Mouse (Mus musculus) CH12.LX (cell line): ENCODE data around the gene Alcam. TPM values are rescaled to one million over a fixed set of nuclear protein-coding genes. Genes with fewer than 3 reads are reported as not detected.

Experiments used
- DNase-seq: peaks from one replicate; pipeline ENCODE4 v3.0.0-alpha.2; 2013; ENCODE audit errors: extremely low read depth
- H3K27ac ChIP-seq: 2 replicates; pipeline ENCODE4 v1.5.1; 2012; ENCODE audit warnings: low read depth, mild to moderate bottlenecking, control low read depth, moderate library complexity; ENCODE audit not compliant: insufficient read depth
- H3K27me3 ChIP-seq: replicated peaks from 2 replicates; pipeline ENCODE3; 2012; ENCODE audit warnings: inconsistent platforms
- H3K36me3 ChIP-seq, 2 experiments: replicated peaks in 1 of 2; 2 replicates each; pipeline versions ENCODE3 to v1.6.1; 2012; ENCODE audit warnings: inconsistent platforms in 1 of 2, low read length in 1 of 2, mild to moderate bottlenecking in 1 of 2, mixed read lengths in 1 of 2, moderate library complexity in 1 of 2; ENCODE audit not compliant: control insufficient read depth in 1 of 2, insufficient read depth in 1 of 2
- H3K4me1 ChIP-seq, 2 experiments: 2 replicates each; pipeline ENCODE4 v1.6.1; 2012; ENCODE audit warnings: inconsistent platforms in 1 of 2, moderate library complexity in 1 of 2; ENCODE audit not compliant: insufficient read depth in 2 of 2, control insufficient read depth in 1 of 2
- H3K4me2 ChIP-seq: 2 replicates; pipeline ENCODE4 v1.6.1; 2012; ENCODE audit warnings: low read depth, mild to moderate bottlenecking, control low read depth; ENCODE audit not compliant: poor library complexity, insufficient read depth, severe bottlenecking
- H3K4me3 ChIP-seq, 3 experiments: fragments of 150-350 bp in 1 of 3; sonication (generic) in 1 of 3; replicated peaks in 1 of 3; 2 replicates each; pipeline versions ENCODE3 to v1.5.1; 2011 to 2012; ENCODE audit warnings: low read depth in 2 of 3, low read length in 2 of 3, mild to moderate bottlenecking in 2 of 3, moderate library complexity in 2 of 3, control low read depth in 1 of 3, improper control_type of control experiment in 1 of 3, inconsistent platforms in 1 of 3, mixed read lengths in 1 of 3; ENCODE audit not compliant: poor library complexity in 1 of 3
- H3K79me2 ChIP-seq: replicated peaks from 2 replicates; pipeline ENCODE4 v1.6.1; 2012; ENCODE audit warnings: mild to moderate bottlenecking, moderate library complexity; ENCODE audit not compliant: control insufficient read depth, poor library complexity, insufficient read depth, severe bottlenecking; ENCODE audit errors: extremely low read depth
- H3K9ac ChIP-seq: 2 replicates; pipeline ENCODE4 v1.6.1; 2012; ENCODE audit warnings: low read depth, mild to moderate bottlenecking, control low read depth, moderate library complexity; ENCODE audit not compliant: insufficient read depth
- H3K9me3 ChIP-seq: replicated peaks from 2 replicates; pipeline ENCODE3; 2012; ENCODE audit warnings: low read length, inconsistent platforms, mixed read lengths
- CHD1 ChIP-seq: IDR thresholded peaks from 2 replicates; pipeline ENCODE4 v1.6.1; 2012; ENCODE audit warnings: low read depth, low read length, improper control_type of control experiment, inconsistent platforms
- CHD2 ChIP-seq: IDR thresholded peaks from 2 replicates; pipeline ENCODE4 v1.6.1; 2011; ENCODE audit warnings: low read length, improper control_type of control experiment
- CTCF ChIP-seq, 2 experiments: IDR thresholded peaks in 1 of 2; conservative IDR thresholded peaks in 1 of 2; 2 replicates each; pipeline ENCODE4 v1.5.1; 2011 to 2012; ENCODE audit warnings: low read depth in 2 of 2, low read length in 2 of 2, improper control_type of control experiment in 1 of 2, inconsistent platforms in 1 of 2, mild to moderate bottlenecking in 1 of 2, moderate library complexity in 1 of 2
- E2F4 ChIP-seq: IDR thresholded peaks from 2 replicates; pipeline ENCODE4 v1.6.1; 2011; ENCODE audit warnings: low read depth, low read length, improper control_type of control experiment; ENCODE audit not compliant: insufficient replicate concordance
- ELF1 ChIP-seq: IDR thresholded peaks from 2 replicates; pipeline ENCODE4 v1.6.1; 2014; ENCODE audit warnings: low read depth, mild to moderate bottlenecking, inconsistent platforms, low read length, improper control_type of control experiment
- EP300 ChIP-seq: IDR thresholded peaks from 2 replicates; pipeline ENCODE4 v1.6.1; 2011; ENCODE audit warnings: low read length, improper control_type of control experiment
- ETS1 ChIP-seq: conservative IDR thresholded peaks from 2 replicates; pipeline ENCODE4 v1.6.1; 2012; ENCODE audit warnings: low read depth, mild to moderate bottlenecking, inconsistent platforms, low read length, improper control_type of control experiment, moderate library complexity
- GABPA ChIP-seq: IDR thresholded peaks from 2 replicates; pipeline ENCODE4 v1.6.1; 2012; ENCODE audit warnings: low read depth, low read length, improper control_type of control experiment, inconsistent platforms; ENCODE audit not compliant: insufficient replicate concordance
- JUN ChIP-seq: IDR thresholded peaks from 2 replicates; pipeline ENCODE4 v1.6.1; 2011; ENCODE audit warnings: low read depth, mild to moderate bottlenecking, low read length, improper control_type of control experiment, moderate library complexity; ENCODE audit not compliant: insufficient read depth
- JUND ChIP-seq: conservative IDR thresholded peaks from 2 replicates; pipeline ENCODE4 v1.6.1; 2011; ENCODE audit warnings: low read depth, low read length, improper control_type of control experiment
- MAFK ChIP-seq: IDR thresholded peaks from 2 replicates; pipeline ENCODE4 v1.6.1; 2011; ENCODE audit warnings: low read length, improper control_type of control experiment; ENCODE audit not compliant: insufficient replicate concordance
- MAX ChIP-seq: IDR thresholded peaks from 2 replicates; pipeline ENCODE4 v1.6.1; 2011; ENCODE audit warnings: low read length, improper control_type of control experiment
- MAZ ChIP-seq: IDR thresholded peaks from 2 replicates; pipeline ENCODE4 v1.6.1; 2012; ENCODE audit warnings: low read depth, mild to moderate bottlenecking, inconsistent platforms, low read length, improper control_type of control experiment, moderate library complexity
- MXI1 ChIP-seq: IDR thresholded peaks from 2 replicates; pipeline ENCODE4 v1.6.1; 2011; ENCODE audit warnings: mild to moderate bottlenecking, low read depth, low read length, improper control_type of control experiment
- MYC ChIP-seq: IDR thresholded peaks from 2 replicates; pipeline ENCODE4 v1.6.1; 2011; ENCODE audit warnings: low read depth, mild to moderate bottlenecking, improper control_type of control experiment, low read length
- NELFE ChIP-seq: IDR thresholded peaks from 2 replicates; pipeline ENCODE4 v1.6.1; 2011; ENCODE audit warnings: low read depth, low read length, improper control_type of control experiment
- NRF1 ChIP-seq: IDR thresholded peaks from 2 replicates; pipeline ENCODE4 v1.6.1; 2014; ENCODE audit warnings: low read depth, mild to moderate bottlenecking, inconsistent platforms, low read length, improper control_type of control experiment, moderate library complexity
- PAX5 ChIP-seq: IDR thresholded peaks from 2 replicates; pipeline ENCODE4 v1.6.1; 2012; ENCODE audit warnings: low read length, inconsistent platforms, mixed read lengths
- POLR2AphosphoS2 ChIP-seq: IDR thresholded peaks from 2 replicates; pipeline ENCODE4 v1.6.1; 2011; ENCODE audit warnings: low read depth, low read length, improper control_type of control experiment
- RCOR1 ChIP-seq: conservative IDR thresholded peaks from 2 replicates; pipeline ENCODE4 v1.6.1; 2012; ENCODE audit warnings: low read depth, mild to moderate bottlenecking, inconsistent platforms, low read length, improper control_type of control experiment
- SIN3A ChIP-seq: IDR thresholded peaks from 2 replicates; pipeline ENCODE4 v1.6.1; 2012; ENCODE audit warnings: low read length, improper control_type of control experiment, inconsistent platforms
- TBP ChIP-seq: conservative IDR thresholded peaks from 2 replicates; pipeline ENCODE4 v1.6.1; 2011; ENCODE audit warnings: low read depth, low read length, improper control_type of control experiment
- TCF12 ChIP-seq: IDR thresholded peaks from 2 replicates; pipeline ENCODE4 v1.6.1; 2014; ENCODE audit warnings: low read depth, mild to moderate bottlenecking, inconsistent platforms, low read length, improper control_type of control experiment
- UBTF ChIP-seq: IDR thresholded peaks from 2 replicates; pipeline ENCODE4 v1.6.1; 2012; ENCODE audit warnings: low read depth, mild to moderate bottlenecking, inconsistent platforms, low read length, improper control_type of control experiment, moderate library complexity
- ZKSCAN1 ChIP-seq: IDR thresholded peaks from 2 replicates; pipeline ENCODE4 v1.6.1; 2012; ENCODE audit warnings: low read depth, inconsistent platforms, low read length, improper control_type of control experiment, borderline replicate concordance
- ZMIZ1 ChIP-seq: IDR thresholded peaks from 2 replicates; pipeline ENCODE4 v1.6.1; 2012; ENCODE audit warnings: low read depth, mild to moderate bottlenecking, inconsistent platforms, low read length, improper control_type of control experiment
- ZNF384 ChIP-seq: IDR thresholded peaks from 2 replicates; pipeline ENCODE4 v1.6.1; 2012; ENCODE audit warnings: low read depth, low read length, improper control_type of control experiment, inconsistent platforms
- dilution Hi-C: fragments of 300-500 bp; cut with MboI; formaldehyde crosslinking; loops from 2 replicates; pipeline ENCODE4 v1.14.3; 2020; ENCODE audit warnings: low sequenced_read_pairs; ENCODE audit not compliant: extremely low pct_unique_long_range_greater_than_20kb, extremely low pct_ligation_motif_present
- in situ Hi-C: fragments of 300-500 bp; cut with MboI; formaldehyde crosslinking; loops from 3 replicates; pipeline ENCODE4 v1.14.3; 2019; ENCODE audit warnings: low sequenced_read_pairs, low pct_ligation_motif_present, low pct_unique_long_range_greater_than_20kb, mixed read lengths
- polyA plus RNA-seq: library from polyadenylated mRNA; unstranded; fragments of >175 nt; gene quantifications from 2 replicates; pipeline ENCODE4 v1.2.1, GENCODE M21; 2012; ENCODE audit warnings: low read depth; ENCODE audit not compliant: insufficient read length
- total RNA-seq, 2 experiments: library from RNA; depleted of rRNA; stranded (reverse); fragments of 300-350 nt in 1 of 2; fragments of >200 nt in 1 of 2; gene quantifications; 2 replicates each; pipeline ENCODE4 v1.2.3; 2012 to 2014

The Alcam gene
- total and polyA plus RNA-seq, 3 experiments: 26.3 to 56.7 (median 54.6) TPM

GRCm38 (mm10) chr16:52418568-52419158, 35.2 kb downstream of the Alcam start (continued):
- TF ChIP-seq ZMIZ1: no peak
- TF ChIP-seq MAX: peak; percentile 88
- TF ChIP-seq EP300: peak; percentile 74
- TF ChIP-seq E2F4: no peak
- peak; percentile 64; the same call in 1 of the 2 replicates for TF ChIP-seq JUN
- peak; percentile 55 for TF ChIP-seq ELF1
- peak; percentile 92 for TF ChIP-seq MXI1
- TF ChIP-seq MAZ: no peak
- TF ChIP-seq PAX5: no peak
- peak; percentile 14; the same call in 1 of the 2 replicates for TF ChIP-seq RCOR1
- TF ChIP-seq POLR2AphosphoS2: peak; percentile 64; the same call in 1 of the 2 replicates
- peak; percentile 79 for TF ChIP-seq MYC
- 0 out of 2 replicates have a peak, but pooled peaks have one; percentile 53 for TF ChIP-seq CHD1
- TF ChIP-seq JUND: peak; percentile 84
- 0 out of 2 replicates have a peak, but pooled peaks have one; percentile 59 for TF ChIP-seq NELFE

GRCm38 (mm10) chr16:52417982-52418381, 35.9 kb downstream of the Alcam start:
- no peak for DNase-seq
- Histone ChIP-seq H3K27me3 (no peaks in the 10 kb centered on the region), H3K4me3 (peak overlapping the region; percentile 40 to 74 (median 41)), H3K9ac (peak overlapping the region; percentile 99), H3K27ac (peak overlapping the region; percentile 100), H3K79me2 (peaks cover 29% of the 10 kb centered on the region), H3K4me2 (peak overlapping the region; percentile 100), H3K9me3 (no peaks in the 10 kb centered on the region), H3K4me1 (peaks cover 7 to 55% of the 10 kb centered on the region in 2 experiments), H3K36me3 (no peaks in the 10 kb centered on the region)
- in situ Hi-C loops (no loop called here), dilution Hi-C loops (no loop called here)
- 0 out of 2 replicates have a peak, but pooled peaks have one; percentile 12 for TF ChIP-seq CHD1
- TF ChIP-seq MAZ: no peak

GRCm38 (mm10) chr16:52417146-52417545, 36.7 kb downstream of the Alcam start:
- Histone ChIP-seq H3K9me3 (no peaks in the 10 kb centered on the region), H3K27ac (peak overlapping the region; percentile 81), H3K4me2 (peak overlapping the region; percentile 97), H3K36me3 (no peaks in the 10 kb centered on the region), H3K4me1 (peaks cover 7 to 55% of the 10 kb centered on the region in 2 experiments), H3K79me2 (peaks cover 29% of the 10 kb centered on the region), H3K9ac (peak overlapping the region; percentile 66), H3K27me3 (no peaks in the 10 kb centered on the region), H3K4me3 (peak overlapping the region in 2 of 3 experiments; percentile 30 to 41)
- DNase-seq: peak; percentile 78
- dilution Hi-C loops: no loop called here
- in situ Hi-C loops: no loop called here
- TF ChIP-seq E2F4: no peak
- peak; percentile 68 for TF ChIP-seq ETS1
- 0 out of 2 replicates have a peak, but pooled peaks have one; percentile 34 for TF ChIP-seq CHD2
- TF ChIP-seq EP300: peak; percentile 97
- no peak for TF ChIP-seq MXI1
- peak; percentile 55; the same call in 1 of the 2 replicates for TF ChIP-seq TCF12
- TF ChIP-seq GABPA: no peak
- peak; percentile 64; the same call in 1 of the 2 replicates for TF ChIP-seq SIN3A
- no peak for TF ChIP-seq MAX
- peak; percentile 87 for TF ChIP-seq RCOR1
- TF ChIP-seq MYC: 0 out of 2 replicates have a peak, but pooled peaks have one; percentile 53
- TF ChIP-seq ZNF384: peak; percentile 97
- peak; percentile 57; the same call in 1 of the 2 replicates for TF ChIP-seq TBP
- no peak for TF ChIP-seq CTCF (conservative IDR thresholded peaks at IDR 0.05 in 1 of 2, IDR thresholded peaks at IDR 0.05 in 1 of 2; ENCODE audit: low read depth in 2 of 2, low read length in 2 of 2)
- no peak for TF ChIP-seq POLR2AphosphoS2
- no peak for TF ChIP-seq ZKSCAN1
- peak; percentile 67; the same call in 1 of the 2 replicates for TF ChIP-seq UBTF
- TF ChIP-seq NRF1: no peak
- TF ChIP-seq NELFE: no peak
- no peak; the same call in 1 of the 2 replicates for TF ChIP-seq CHD1
- TF ChIP-seq PAX5: no peak
- no peak for TF ChIP-seq MAFK
